In genomic region chr13:98551471-98552020, GRCm38 (mm10) we compare ENCODE assay signal across 28 mouse cellular contexts. TPM values are rescaled to one million over a fixed set of nuclear protein-coding genes. Genes with fewer than 3 reads are reported as not detected.
A peak's percentile ranks its signal among the peaks of the same experiment; 100 is the strongest.
DNase-seq lines count a peak whose midpoint lies in the region; ATAC-seq lines count a peak whose summit lies in the region.
"Had no signal": no experiment of that assay in that cellular context is flagged by ENCODE, and none has a peak within 500 bp of the region (broad histone marks: within the 10 kb centered on the region; RNA-seq: fewer than 3 reads in every experiment).

No protein-coding gene starts in this region.

- H3K9me3 ChIP-seq in heart, embryonic 10.5 days = no peaks in the 10 kb centered on the region
- no peaks in the 10 kb centered on the region for H3K9me3 ChIP-seq in embryonic facial prominence, embryonic 14.5 days (ENCODE audit: control insufficient read depth, low read length)
- H3K9me3 ChIP-seq in midbrain, embryonic 14.5 days (ENCODE audit: control insufficient read depth, low read length) = no peaks in the 10 kb centered on the region
- H3K9me3 ChIP-seq: embryonic facial prominence, embryonic 12.5 days; heart, embryonic 13.5 days; hindbrain, embryonic 12.5 days; hindbrain, embryonic 15.5 days had no signal

- 0 out of 2 replicates have a peak, but pooled peaks cover 5% of the 10 kb centered on the region for H3K27me3 ChIP-seq in heart, embryonic 10.5 days (ENCODE audit: insufficient read depth, poor library complexity, severe bottlenecking)
- H3K27me3 ChIP-seq in embryonic facial prominence, embryonic 14.5 days (replicated peaks; ENCODE audit: control insufficient read depth, insufficient read depth, low read length) = no peaks in the 10 kb centered on the region
- H3K27me3 ChIP-seq in midbrain, embryonic 14.5 days (ENCODE audit: control insufficient read depth, insufficient read depth, low read length) = peaks cover 4% of the 10 kb centered on the region; the same call in 1 of the 2 replicates
- H3K27me3 ChIP-seq: embryonic facial prominence, embryonic 12.5 days had no signal

- intact Hi-C loops in gastrocnemius, postnatal 36 days (cut with DNase I) = no loop called here

- peak; percentile 68 for DNase-seq in heart, embryonic 10.5 days (ENCODE audit: low spot score)
- no peak for DNase-seq in heart, adult 9 months (ENCODE audit: low spot score in 2 of 2)
- DNase-seq in NIH3T3 (ENCODE audit: low read depth) = peak; percentile 77
- peak; percentile 44 for DNase-seq in embryonic facial prominence, embryonic 14.5 days (ENCODE audit: low spot score)
- DNase-seq in gastrocnemius, postnatal 36 days = no peak
- DNase-seq in midbrain, embryonic 14.5 days = no peak
- DNase-seq in layer of hippocampus, adult 11-12 months (ENCODE audit: low spot score) = no peak
- DNase-seq: adrenal gland, adult 2 months; adrenal gland, postnatal 14 days; cerebellum, adult 11 months; cerebellum, adult 8-10 months; cerebellum, postnatal 10 days; cerebellum, postnatal 36 days; embryo, embryonic 11 days; forebrain, postnatal 0 days; gastrocnemius, postnatal 25 days; kidney, adult 2 months had no signal

- no peak overlapping the region for H3K27ac ChIP-seq in heart, embryonic 10.5 days
- H3K27ac ChIP-seq in embryonic facial prominence, embryonic 14.5 days (replicated peaks; ENCODE audit: low read depth, low read length) = no peak overlapping the region
- H3K27ac ChIP-seq in midbrain, embryonic 14.5 days (replicated peaks; ENCODE audit: low read depth, low read length) = no peak overlapping the region
- H3K27ac ChIP-seq: embryonic facial prominence, embryonic 12.5 days; heart, embryonic 13.5 days; hindbrain, embryonic 12.5 days; hindbrain, embryonic 15.5 days had no signal

- H3K36me3 ChIP-seq in heart, embryonic 10.5 days = no peaks in the 10 kb centered on the region
- H3K36me3 ChIP-seq in embryonic facial prominence, embryonic 14.5 days (ENCODE audit: control insufficient read depth, insufficient read depth, low read length) = no peaks in the 10 kb centered on the region
- no peaks in the 10 kb centered on the region for H3K36me3 ChIP-seq in midbrain, embryonic 14.5 days (ENCODE audit: control insufficient read depth, insufficient read depth, low read length)
- H3K36me3 ChIP-seq: embryonic facial prominence, embryonic 12.5 days; heart, embryonic 13.5 days; hindbrain, embryonic 12.5 days; hindbrain, embryonic 15.5 days had no signal

- H3K4me3 ChIP-seq in heart, embryonic 10.5 days = no peak overlapping the region
- H3K4me3 ChIP-seq in embryonic facial prominence, embryonic 14.5 days (ENCODE audit: low read depth, low read length) = no peak overlapping the region
- H3K4me3 ChIP-seq in midbrain, embryonic 14.5 days (replicated peaks; ENCODE audit: low read depth, low read length) = no peak overlapping the region
- H3K4me3 ChIP-seq: embryonic facial prominence, embryonic 12.5 days; heart, embryonic 13.5 days; hindbrain, embryonic 12.5 days; hindbrain, embryonic 15.5 days had no signal

- no peak overlapping the region for H3K9ac ChIP-seq in embryonic facial prominence, embryonic 14.5 days (ENCODE audit: low read depth, low read length)
- no peak overlapping the region for H3K9ac ChIP-seq in midbrain, embryonic 14.5 days (replicated peaks; ENCODE audit: low read length)
- H3K9ac ChIP-seq: embryonic facial prominence, embryonic 12.5 days; forebrain, postnatal 0 days; heart, embryonic 13.5 days; hindbrain, embryonic 12.5 days; hindbrain, embryonic 15.5 days had no signal

- WGBS in heart, embryonic 10.5 days = 76% methylated on average over 13 of the region's 13 CpGs
- WGBS in embryonic facial prominence, embryonic 14.5 days = 42% methylated on average over 13 of the region's 13 CpGs
- WGBS in midbrain, embryonic 14.5 days = 75% methylated on average over 13 of the region's 13 CpGs

- ATAC-seq in embryonic facial prominence, embryonic 14.5 days (ENCODE audit: low read depth) = no peak
- no peak for ATAC-seq in midbrain, embryonic 14.5 days (ENCODE audit: low FRiP score, low TSS enrichment)
- ATAC-seq: CD4-positive, CD25-positive, alpha-beta regulatory T cell, adult 4 months; forebrain, embryonic 14.5 days; forebrain, postnatal 0 days; intestine, postnatal 0 days had no signal

- H3K4me2 ChIP-seq in embryonic facial prominence, embryonic 14.5 days (ENCODE audit: low read depth, low read length) = no peak overlapping the region
- no peak overlapping the region for H3K4me2 ChIP-seq in midbrain, embryonic 14.5 days (ENCODE audit: low read length)
- H3K4me2 ChIP-seq: embryonic facial prominence, embryonic 12.5 days; heart, embryonic 13.5 days; hindbrain, embryonic 12.5 days; hindbrain, embryonic 15.5 days had no signal

- no peaks in the 10 kb centered on the region; the same call in 1 of the 2 replicates for H3K4me1 ChIP-seq in heart, embryonic 10.5 days
- peaks cover 17% of the 10 kb centered on the region for H3K4me1 ChIP-seq in embryonic facial prominence, embryonic 14.5 days (ENCODE audit: control insufficient read depth, insufficient read depth, low read length)
- no peaks in the 10 kb centered on the region for H3K4me1 ChIP-seq in midbrain, embryonic 14.5 days (ENCODE audit: control insufficient read depth, insufficient read depth, low read length)
- H3K4me1 ChIP-seq: heart, embryonic 13.5 days; hindbrain, embryonic 15.5 days had no signal

RNA-seq across cellular contexts. Expression of gene Gm10320, which starts 59.7 kb away (rescaled TPM):
- polyA plus RNA-seq in heart, embryonic 10.5 days (2016; fragmentation: Nextera tagmentation; extraction: Ambion mirVana) = 0.48 and 0.82 TPM in 2 replicates
- polyA plus RNA-seq in embryonic facial prominence, embryonic 14.5 days (2014; fragmentation: Nextera tagmentation; extraction: Ambion mirVana) = 1.5 and 2.4 TPM in 2 replicates
- total RNA-seq in gastrocnemius, postnatal 36 days (2021) = not detected
- polyA plus RNA-seq in midbrain, embryonic 14.5 days (2014; fragmentation: Nextera tagmentation; extraction: Ambion mirVana) = 0.67 and 0.70 TPM in 2 replicates
- total RNA-seq: adrenal gland, adult 2 months; adrenal gland, postnatal 14 days; forebrain, postnatal 0 days; gastrocnemius, adult 8-10 months; gastrocnemius, postnatal 25 days; heart, adult 8-10 months; heart, postnatal 25 days; hematopoietic stem cell, adult 5-6 weeks had no signal
- polyA plus RNA-seq: hindbrain, embryonic 12.5 days had no signal

Comparison
In these comparisons a context has a peak if more than half of its experiments do, and no peak if none do; other contexts are left out.
1. DNase-seq: peak in heart, embryonic 10.5 days (single experiment), NIH3T3 (single experiment) and embryonic facial prominence, embryonic 14.5 days (single experiment); none in heart, adult 9 months (0 of 2), gastrocnemius, postnatal 36 days (0 of 2), midbrain, embryonic 14.5 days (single experiment) and layer of hippocampus, adult 11-12 months (single experiment).